Mouse (Mus musculus): ENCODE data around the gene Gm20388.

DNA sequence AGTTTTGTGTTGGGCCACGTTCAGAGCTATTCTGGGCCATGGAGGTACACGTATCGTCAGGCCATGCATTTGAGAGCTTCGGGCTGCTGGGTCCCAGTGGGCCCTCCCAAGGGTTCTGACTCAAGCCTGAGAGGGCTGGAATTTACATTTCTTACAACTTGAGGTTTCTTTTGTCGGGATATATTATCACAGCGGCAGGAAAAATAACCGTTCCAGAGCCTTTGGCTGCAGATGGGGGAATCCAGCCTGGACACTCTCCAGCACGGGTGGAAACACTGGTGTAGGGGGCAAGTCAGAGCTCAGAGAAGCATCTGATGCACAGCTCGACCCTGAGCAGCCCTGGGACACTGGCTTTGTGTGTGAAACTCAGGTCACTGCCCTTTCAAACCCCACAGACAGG is 2192.6 kb downstream of the Gm20388 start:
- TF ChIP-seq CTCF (IDR thresholded peaks at IDR 0.05; ENCODE audit: insufficient read depth, low read depth, low read length) (no peak), POLR2A (IDR thresholded peaks at IDR 0.05; ENCODE audit: insufficient read depth, low read depth, low read length) (no peak)

All from olfactory bulb, adult 2 months (tissue).